Mouse (Mus musculus) liver, embryonic 13.5 days (tissue): Measurements from ENCODE around the gene Zfp282. TPM values are rescaled to one million over a fixed set of nuclear protein-coding genes. Genes with fewer than 3 reads are reported as not detected.

ENCODE experiments used
- ATAC-seq: fragments of 200-750 bp; cut with Nextera tagmentation; 2 replicates; pipeline ENCODE4 v1.8.0; 2017; ENCODE audit warnings: low read depth, mild to moderate bottlenecking, moderate number of reproducible peaks, moderate library complexity
- DNase-seq: peaks from one replicate; pipeline ENCODE4 v3.0.0; 2022
- H3K27ac ChIP-seq: fragments of 300-500 bp; sonication (generic); 2 replicates; pipeline ENCODE4 v1.5.1; 2015; ENCODE audit warnings: moderate library complexity, mild to moderate bottlenecking, inconsistent platforms
- H3K27me3 ChIP-seq: fragments of 300-500 bp; sonication (generic); 2 replicates; pipeline ENCODE4 v1.6.1; 2015; ENCODE audit warnings: mild to moderate bottlenecking, inconsistent platforms
- H3K36me3 ChIP-seq: fragments of 300-500 bp; sonication (generic); 2 replicates; pipeline ENCODE4 v1.6.1; 2015; ENCODE audit warnings: mild to moderate bottlenecking, inconsistent platforms
- H3K4me1 ChIP-seq: fragments of 300-500 bp; sonication (generic); replicated peaks from 2 replicates; pipeline ENCODE4 v1.6.1; 2015; ENCODE audit warnings: inconsistent platforms
- H3K4me2 ChIP-seq: fragments of 300-500 bp; sonication (generic); 2 replicates; pipeline ENCODE4 v1.6.1; 2015; ENCODE audit warnings: inconsistent platforms, mild to moderate bottlenecking, moderate library complexity
- H3K4me3 ChIP-seq: fragments of 300-500 bp; sonication (generic); replicated peaks from 2 replicates; pipeline ENCODE4 v1.5.1; 2015; ENCODE audit warnings: mild to moderate bottlenecking, inconsistent platforms
- H3K9ac ChIP-seq: fragments of 300-500 bp; sonication (generic); 2 replicates; pipeline ENCODE4 v1.6.1; 2015; ENCODE audit warnings: mild to moderate bottlenecking, inconsistent platforms
- H3K9me3 ChIP-seq: fragments of 300-500 bp; sonication (generic); replicated peaks from 2 replicates; pipeline ENCODE4 v1.6.1; 2016; ENCODE audit warnings: inconsistent platforms
- WGBS: fragments of 180-500 bp; shearing (Covaris S2); methylation state at CpG from one replicate; pipeline ENCODE4 v1.1.7; 2015; ENCODE audit not compliant: insufficient replicate concordance; 5-methylcytosine and 5-hydroxymethylcytosine counted together
- polyA plus RNA-seq: library from polyadenylated mRNA; unstranded; fragments of >200 nt; fragmentation: Nextera tagmentation; extraction: Ambion mirVana; gene quantifications from 2 replicates; pipeline ENCODE4 v1.2.1, GENCODE M21; 2015

Zfp282 gene
- polyA plus RNA-seq, 1 experiment from 2014 or later: 3.1 TPM

- H3K9me3 ChIP-seq: peaks cover 6% of the 10 kb centered on the region; the same call in 1 of the 2 replicates
- DNase-seq: no peak
- ATAC-seq: no peak
- WGBS: 76% methylated on average over 4 of the region's 4 CpGs
- no peak overlapping the region for H3K4me3 ChIP-seq
- H3K36me3 ChIP-seq: peaks cover 77% of the 10 kb centered on the region
- no peaks in the 10 kb centered on the region for H3K4me1 ChIP-seq
- no peak overlapping the region for H3K4me2 ChIP-seq
- H3K9ac ChIP-seq: no peak overlapping the region
- H3K27ac ChIP-seq: no peak overlapping the region
- no peaks in the 10 kb centered on the region for H3K27me3 ChIP-seq
These were observed 26.6 kb downstream of the Zfp282 start for GRCm38 (mm10) chr6:47903587-47903986.

GRCm38 (mm10) chr6:47904361-47904760, 27.4 kb downstream of the Zfp282 start:
- no peaks in the 10 kb centered on the region for H3K27me3 ChIP-seq
- H3K27ac ChIP-seq: no peak overlapping the region
- no peak overlapping the region for H3K4me2 ChIP-seq
- ATAC-seq: no peak
- peaks cover 6% of the 10 kb centered on the region; the same call in 1 of the 2 replicates for H3K9me3 ChIP-seq
- no peak overlapping the region for H3K9ac ChIP-seq
- H3K36me3 ChIP-seq: peaks cover 71% of the 10 kb centered on the region
- WGBS: 81% methylated on average over 19 of the region's 19 CpGs
- no peaks in the 10 kb centered on the region for H3K4me1 ChIP-seq
- DNase-seq: no peak
- H3K4me3 ChIP-seq: no peak overlapping the region

GRCm38 (mm10) chr6:47904917-47905695, 28.1 kb downstream of the Zfp282 start:
- H3K9ac ChIP-seq: no peak overlapping the region
- H3K4me2 ChIP-seq: no peak overlapping the region
- no peaks in the 10 kb centered on the region for H3K4me1 ChIP-seq
- ATAC-seq (no peak), DNase-seq (no peak)
- no peaks in the 10 kb centered on the region for H3K27me3 ChIP-seq
- WGBS: 85% methylated on average over 44 of the region's 44 CpGs
- peaks cover 6% of the 10 kb centered on the region; the same call in 1 of the 2 replicates for H3K9me3 ChIP-seq
- no peak overlapping the region for H3K27ac ChIP-seq
- no peak overlapping the region for H3K4me3 ChIP-seq
- peaks cover 65% of the 10 kb centered on the region for H3K36me3 ChIP-seq

- H3K4me1 ChIP-seq: no peaks in the 10 kb centered on the region
- H3K27ac ChIP-seq: no peak overlapping the region
- H3K4me2 ChIP-seq: no peak overlapping the region
- no peak overlapping the region for H3K9ac ChIP-seq
- H3K36me3 ChIP-seq: peaks cover 54% of the 10 kb centered on the region
- H3K27me3 ChIP-seq: no peaks in the 10 kb centered on the region
- WGBS: 89% methylated on average over 5 of the region's 5 CpGs
- ATAC-seq (no peak), DNase-seq (no peak)
- no peak overlapping the region for H3K4me3 ChIP-seq
- peaks cover 6% of the 10 kb centered on the region; the same call in 1 of the 2 replicates for H3K9me3 ChIP-seq
These were observed 29.3 kb downstream of the Zfp282 start for GRCm38 (mm10) chr6:47906326-47906725.

GRCm38 (mm10) chr6:47909007-47909406, 32.0 kb downstream of the Zfp282 start:
- 78% methylated on average over 1 of the region's 1 CpGs for WGBS
- Histone ChIP-seq H3K36me3 (peaks cover 29% of the 10 kb centered on the region), H3K9ac (no peak overlapping the region), H3K27me3 (no peaks in the 10 kb centered on the region), H3K4me1 (no peaks in the 10 kb centered on the region), H3K4me2 (no peak overlapping the region), H3K9me3 (peaks cover 6% of the 10 kb centered on the region; the same call in 1 of the 2 replicates), H3K4me3 (no peak overlapping the region), H3K27ac (no peak overlapping the region)
- DNase-seq (no peak), ATAC-seq (no peak)

- Histone ChIP-seq H3K36me3 (peaks cover 2% of the 10 kb centered on the region), H3K27me3 (no peaks in the 10 kb centered on the region), H3K9me3 (no peaks in the 10 kb centered on the region), H3K9ac (no peak overlapping the region), H3K4me1 (peaks cover 12% of the 10 kb centered on the region), H3K4me2 (no peak overlapping the region), H3K4me3 (no peak overlapping the region), H3K27ac (no peak overlapping the region)
- DNase-seq (no peak), ATAC-seq (no peak)
- 15% methylated on average over 1 of the region's 1 CpGs for WGBS
These were observed 34.6 kb downstream of the Zfp282 start for GRCm38 (mm10) chr6:47911650-47912049.

GRCm38 (mm10) chr6:47912991-47913390, 36.0 kb downstream of the Zfp282 start:
- Histone ChIP-seq H3K4me3 (no peak overlapping the region), H3K27me3 (no peaks in the 10 kb centered on the region), H3K9me3 (no peaks in the 10 kb centered on the region), H3K36me3 (no peaks in the 10 kb centered on the region), H3K9ac (no peak overlapping the region), H3K4me1 (peaks cover 26% of the 10 kb centered on the region), H3K27ac (no peak overlapping the region), H3K4me2 (no peak overlapping the region)
- ATAC-seq (no peak), DNase-seq (no peak)
- 48% methylated on average over 3 of the region's 3 CpGs for WGBS

- H3K4me1 ChIP-seq: peaks cover 56% of the 10 kb centered on the region
- 0 out of 2 replicates have a peak overlapping the region, but pooled peaks have one; percentile 10 for H3K4me2 ChIP-seq
- ATAC-seq (no peak), DNase-seq (no peak)
- WGBS: 54% methylated on average over 5 of the region's 5 CpGs
- H3K4me3 ChIP-seq: no peak overlapping the region
- H3K27me3 ChIP-seq: no peaks in the 10 kb centered on the region
- peak overlapping the region; percentile 45; the same call in 1 of the 2 replicates for H3K27ac ChIP-seq
- no peaks in the 10 kb centered on the region for H3K36me3 ChIP-seq
- peak overlapping the region; percentile 17; the same call in 1 of the 2 replicates for H3K9ac ChIP-seq
- H3K9me3 ChIP-seq: no peaks in the 10 kb centered on the region
These were observed 40.0 kb downstream of the Zfp282 start for GRCm38 (mm10) chr6:47917051-47917450.

- peaks cover 64% of the 10 kb centered on the region for H3K4me1 ChIP-seq
- H3K9me3 ChIP-seq: no peaks in the 10 kb centered on the region
- no peak for DNase-seq
- no peaks in the 10 kb centered on the region for H3K36me3 ChIP-seq
- no peak for ATAC-seq
- 81% methylated on average over 3 of the region's 3 CpGs for WGBS
- H3K27me3 ChIP-seq: no peaks in the 10 kb centered on the region
- H3K27ac ChIP-seq: peak overlapping the region; percentile 98; the same call in 1 of the 2 replicates
- no peak overlapping the region for H3K9ac ChIP-seq
- H3K4me2 ChIP-seq: no peak overlapping the region
- H3K4me3 ChIP-seq: no peak overlapping the region
These were observed 41.8 kb downstream of the Zfp282 start for GRCm38 (mm10) chr6:47918768-47919274.

GRCm38 (mm10) chr6:47919646-47920446, 42.8 kb downstream of the Zfp282 start:
- 27% methylated on average over 11 of the region's 11 CpGs for WGBS
- ATAC-seq (peak; percentile 10), DNase-seq (no peak)
- Histone ChIP-seq H3K4me1 (peaks cover 64% of the 10 kb centered on the region), H3K9me3 (no peaks in the 10 kb centered on the region), H3K4me2 (peak overlapping the region; percentile 76), H3K36me3 (no peaks in the 10 kb centered on the region), H3K9ac (peak overlapping the region; percentile 93), H3K27me3 (no peaks in the 10 kb centered on the region), H3K4me3 (peak overlapping the region; percentile 89), H3K27ac (peak overlapping the region; percentile 98)
